In genomic region chr11:96065215-96065911, GRCm38 (mm10) we compare ENCODE assay signal across 8 mouse cellular contexts. TPM values are rescaled to one million over a fixed set of nuclear protein-coding genes. Genes with fewer than 3 reads are reported as not detected.
DNase-seq lines count a peak whose midpoint lies in the region; ATAC-seq lines count a peak whose summit lies in the region.

Gene Ube2z, minus strand, starts transcription at chr11:96065388.

- peaks cover 19% of the 10 kb centered on the region for H3K36me3 ChIP-seq in hindbrain, embryonic 12.5 days

- peak within 1 kb of the TSS; percentile 96 for H3K4me3 ChIP-seq in hindbrain, embryonic 12.5 days

- H3K4me2 ChIP-seq in hindbrain, embryonic 12.5 days (replicated peaks) = peak within 1 kb of the TSS; percentile 80

- H3K27ac ChIP-seq in hindbrain, embryonic 12.5 days = peak within 1 kb of the TSS; percentile 89

- no peaks in the 10 kb centered on the region for H3K9me3 ChIP-seq in hindbrain, embryonic 12.5 days (replicated peaks)

- peaks cover 20% of the 10 kb centered on the region for H3K4me1 ChIP-seq in hindbrain, embryonic 12.5 days

- DNase-seq in Muller cell, postnatal 12 days (ENCODE audit: inconsistent ontology term) = peak; percentile 99
- peak; percentile 98 for DNase-seq in cerebellum, adult 9-11 months
- DNase-seq in frontal cortex, postnatal 10 days (ENCODE audit: low spot score in 2 of 2) = peak; percentile 94 to 97
- peak; percentile 97 for DNase-seq in layer of hippocampus, postnatal 14 days (ENCODE audit: low spot score in 2 of 2)
- peak; percentile 98 for DNase-seq in lung, postnatal 14 days
- peak; percentile 93 for DNase-seq in retina, adult 2 months (ENCODE audit: low read depth, low spot score)
- DNase-seq in thymus, postnatal 36 days = peak; percentile 96 to 98

- 6% methylated on average over 36 of the region's 50 CpGs for WGBS in hindbrain, embryonic 12.5 days

- H3K9ac ChIP-seq in hindbrain, embryonic 12.5 days = peak within 1 kb of the TSS; percentile 98

- no peaks in the 10 kb centered on the region for H3K27me3 ChIP-seq in hindbrain, embryonic 12.5 days

- ATAC-seq in hindbrain, embryonic 12.5 days (ENCODE audit: low FRiP score) = peak; percentile 98

RNA-seq across cellular contexts. Expression of gene Ube2z, which starts in this region (rescaled TPM):
- polyA plus RNA-seq in hindbrain, embryonic 12.5 days (2016; fragmentation: Nextera tagmentation; extraction: Ambion mirVana) = 40.7 and 43.4 TPM in 2 replicates
- total RNA-seq in layer of hippocampus, postnatal 14 days (2021) = 10 to 100 TPM; 54.4 to 55.3 TPM

Comparison
In these comparisons a context has a peak if more than half of its experiments do, and no peak if none do; other contexts are left out.
1. Peak in every context shown above with its lines: DNase-seq, ATAC-seq, H3K4me3 ChIP-seq and H3K27ac ChIP-seq.